Mouse (Mus musculus): ENCODE data around the gene Cog3. TPM values are rescaled to one million over a fixed set of nuclear protein-coding genes. Genes with fewer than 3 reads are reported as not detected.

The Cog3 gene
- total RNA-seq, 2 experiments from 2014 or later = 22.2 to 24.9 TPM

DNA sequence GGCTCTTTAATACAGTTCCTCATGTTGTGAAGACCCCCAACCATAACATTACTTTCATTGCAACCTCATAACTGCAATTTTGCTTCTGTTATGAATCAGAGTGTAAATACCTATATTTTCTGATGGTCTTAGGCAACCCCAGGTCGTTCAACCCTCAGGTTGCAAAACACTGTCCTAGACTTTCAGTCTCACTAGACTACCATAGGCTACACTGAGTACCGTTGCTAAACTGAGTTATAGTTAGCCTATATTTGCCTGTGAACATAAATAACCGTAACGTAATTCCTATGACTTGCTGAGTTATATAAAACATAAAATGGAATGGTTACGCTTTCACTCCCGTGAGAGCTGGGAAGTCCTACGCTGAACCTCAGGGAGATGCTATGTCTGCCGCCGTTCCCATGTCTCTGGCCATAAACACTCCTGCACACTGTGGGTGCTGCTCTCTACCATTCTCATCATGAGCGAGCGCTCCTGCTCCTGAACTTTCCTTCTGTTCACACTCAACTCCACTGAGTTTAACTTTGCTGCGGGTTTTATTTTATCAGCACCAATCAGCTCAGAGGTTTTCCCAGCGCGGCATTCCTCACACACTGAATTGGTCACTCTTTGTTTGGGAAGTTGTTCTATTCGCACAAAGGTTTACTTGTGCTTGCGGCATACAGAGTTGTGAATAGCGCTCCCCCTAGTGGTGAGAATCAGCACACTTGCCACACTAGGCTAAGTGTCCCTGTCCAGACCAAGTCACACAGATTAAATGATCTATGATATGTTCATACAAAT, 13.4 kb upstream of the Cog3 start:
- DNase-seq (ENCODE audit: low spot score in 2 of 2) = peak; percentile 72 to 78
- intact Hi-C loops (cut with DNase I) = no loop called here

DNA sequence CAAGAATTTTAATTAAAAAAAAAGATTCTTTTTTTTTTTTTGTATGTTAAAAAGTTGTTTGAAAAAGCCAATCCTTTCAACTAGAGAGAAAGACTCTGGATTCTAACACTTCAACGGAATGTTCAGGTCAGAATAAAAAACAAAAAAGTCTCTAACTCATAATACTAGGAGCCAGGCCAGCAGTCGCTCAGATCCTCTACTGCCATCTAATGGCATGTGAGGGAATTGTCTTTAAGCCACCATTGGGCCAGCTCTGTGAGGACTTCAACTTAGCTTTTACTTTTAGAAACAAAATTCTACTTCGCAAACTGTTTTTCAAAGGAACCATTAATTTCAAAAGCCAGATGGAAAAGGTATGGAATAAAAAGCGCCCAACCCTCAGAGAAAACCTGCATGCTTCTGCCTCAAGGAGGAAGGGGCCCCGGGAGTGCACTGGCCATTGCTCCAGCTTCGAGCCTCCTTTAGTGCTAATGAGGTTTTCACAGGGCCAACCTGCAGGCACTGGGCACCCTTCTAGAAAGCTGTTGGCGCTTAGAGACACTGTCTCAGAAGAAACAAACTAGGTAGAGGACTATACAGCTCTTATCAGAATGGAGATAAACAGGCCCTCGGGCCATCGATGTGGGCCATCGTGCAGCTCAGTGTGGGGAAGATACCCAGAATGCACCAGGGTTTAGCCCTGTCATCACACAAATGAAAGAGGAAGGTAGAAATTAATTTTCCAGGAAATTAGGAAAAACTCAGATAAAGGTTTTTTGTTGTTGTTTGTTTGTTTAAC, 6.9 kb upstream of the Cog3 start:
- intact Hi-C loops (cut with DNase I) = no loop called here

DNA sequence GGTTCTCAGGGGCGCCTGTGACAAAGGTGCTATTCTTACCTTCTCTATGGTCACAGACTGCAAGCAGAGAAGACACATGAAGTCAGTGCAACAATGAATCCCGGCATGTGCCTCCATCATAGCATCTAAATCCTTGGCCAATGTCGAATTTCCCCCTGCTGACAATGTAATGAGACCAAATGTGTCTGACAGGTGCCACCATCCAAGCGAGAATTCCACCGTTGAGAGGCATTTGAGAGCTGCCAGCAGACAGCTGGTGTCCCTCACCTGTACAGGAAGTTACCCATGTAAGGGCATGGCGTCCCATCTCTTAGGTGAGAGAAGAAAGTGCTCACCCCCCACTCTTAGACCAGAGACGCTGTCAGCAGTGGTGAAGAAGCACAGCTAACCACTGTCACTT, 4.1 kb upstream of the Cog3 start:
- intact Hi-C loops (cut with DNase I) = no loop called here
- no peak for DNase-seq (ENCODE audit: low spot score in 2 of 2)

More for the DNA sequence above, 6.9 kb upstream of the Cog3 start:
- DNase-seq (ENCODE audit: low spot score in 2 of 2) = peak in 1 of 2 experiments; percentile 66

DNA sequence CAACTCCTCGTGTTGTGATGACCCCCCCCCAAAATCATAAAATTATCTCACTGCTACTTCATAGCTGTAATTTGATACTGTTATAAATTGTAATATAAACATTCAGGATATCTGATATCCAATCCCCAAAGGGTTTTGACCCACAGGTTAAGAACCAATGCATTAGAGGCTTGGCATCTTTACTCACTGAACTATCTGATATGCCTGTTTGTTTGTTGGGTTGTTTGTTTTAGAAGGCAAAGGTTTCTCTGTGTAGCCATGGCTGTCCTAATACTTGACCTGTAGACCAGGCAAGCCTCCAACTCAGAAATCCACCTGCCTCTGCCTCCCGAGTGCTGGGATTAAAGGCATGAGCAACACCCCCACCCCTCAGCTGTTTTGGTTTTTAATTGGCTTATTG, 3.5 kb upstream of the Cog3 start:
- no peak for DNase-seq (ENCODE audit: low spot score in 2 of 2)
- intact Hi-C loops (cut with DNase I) = no loop called here

DNA sequence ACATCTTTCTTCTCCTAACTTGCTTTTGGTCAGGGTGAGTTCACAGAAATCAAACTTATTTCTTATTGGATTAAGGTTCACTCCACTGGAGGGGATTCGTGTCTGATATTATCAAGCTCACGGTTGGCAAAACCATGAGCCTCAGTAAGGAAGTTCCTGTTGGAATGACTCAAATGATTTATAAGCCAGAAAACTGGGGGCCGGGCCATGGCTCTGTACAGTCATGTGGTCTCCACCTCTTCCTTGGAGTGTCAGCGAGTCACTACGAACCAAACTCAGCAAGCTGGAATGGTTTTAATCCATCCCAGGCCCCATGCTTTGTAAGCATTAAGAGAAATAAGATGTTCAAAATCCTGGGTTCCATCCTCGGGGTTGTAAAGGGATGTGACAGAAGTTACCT, 2.7 kb upstream of the Cog3 start:
- intact Hi-C loops (cut with DNase I) = no loop called here
- no peak for DNase-seq (ENCODE audit: low spot score in 2 of 2)

DNA sequence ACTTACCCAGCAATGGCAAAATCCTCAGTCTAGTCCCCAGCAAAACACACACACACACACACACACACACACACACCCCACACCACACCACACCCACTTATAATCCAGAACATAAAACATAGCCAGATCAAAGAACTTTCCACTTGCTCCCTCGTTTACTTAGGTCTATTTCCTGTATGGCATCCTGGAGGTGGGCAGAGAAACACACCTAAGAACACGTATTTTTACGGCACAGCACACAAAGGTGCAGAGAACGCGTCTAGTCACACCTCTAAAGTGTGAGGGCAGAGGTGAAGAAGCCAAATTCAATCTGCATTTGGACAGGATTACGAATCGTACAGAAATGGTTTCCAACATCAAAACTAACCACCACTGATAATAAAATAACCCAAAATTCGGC, 1.1 kb downstream of the Cog3 start:
- intact Hi-C loops (cut with DNase I) = no loop called here
- no peak for DNase-seq (ENCODE audit: low spot score in 2 of 2)

DNA sequence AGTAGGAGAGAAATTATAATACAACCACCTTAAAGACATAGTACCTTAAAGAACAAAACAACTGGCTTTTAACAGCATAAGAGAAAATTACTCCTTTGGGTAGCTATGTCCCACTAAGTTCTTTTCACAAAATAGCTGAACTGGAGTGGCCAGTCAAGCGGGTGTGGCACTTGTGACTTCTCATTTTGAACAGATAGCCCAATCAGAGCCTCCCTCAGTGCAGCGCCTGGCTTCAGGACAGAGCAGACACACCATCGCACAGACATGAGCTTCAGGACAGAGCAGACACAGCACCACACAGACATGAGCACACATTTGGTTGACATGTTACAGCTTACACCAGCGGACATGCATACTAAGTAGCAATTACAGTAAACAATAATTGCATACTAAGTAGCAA, 3.3 kb downstream of the Cog3 start:
- intact Hi-C loops (cut with DNase I) = no loop called here
- no peak for DNase-seq (ENCODE audit: low spot score in 2 of 2)

DNA sequence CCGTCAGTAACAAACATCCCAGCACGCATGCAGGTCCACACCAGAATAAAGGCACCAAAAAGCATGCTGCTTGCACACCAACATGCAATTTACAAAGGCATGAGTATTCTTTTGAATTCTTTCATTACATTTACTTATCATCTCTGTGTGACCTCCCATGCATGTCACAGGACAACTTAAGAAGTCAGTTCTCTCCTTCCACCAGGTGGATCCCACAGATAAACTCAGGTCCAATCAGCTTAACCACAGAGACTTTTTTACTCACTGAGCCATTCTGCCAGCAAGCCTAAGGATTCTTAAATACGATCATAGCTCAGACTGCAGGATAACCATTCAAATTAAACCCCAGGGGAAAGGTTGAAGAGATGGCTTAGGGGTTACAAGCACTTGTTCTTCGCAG, 5.2 kb downstream of the Cog3 start:
- intact Hi-C loops (cut with DNase I) = no loop called here
- DNase-seq (ENCODE audit: low spot score in 2 of 2) = no peak

DNA sequence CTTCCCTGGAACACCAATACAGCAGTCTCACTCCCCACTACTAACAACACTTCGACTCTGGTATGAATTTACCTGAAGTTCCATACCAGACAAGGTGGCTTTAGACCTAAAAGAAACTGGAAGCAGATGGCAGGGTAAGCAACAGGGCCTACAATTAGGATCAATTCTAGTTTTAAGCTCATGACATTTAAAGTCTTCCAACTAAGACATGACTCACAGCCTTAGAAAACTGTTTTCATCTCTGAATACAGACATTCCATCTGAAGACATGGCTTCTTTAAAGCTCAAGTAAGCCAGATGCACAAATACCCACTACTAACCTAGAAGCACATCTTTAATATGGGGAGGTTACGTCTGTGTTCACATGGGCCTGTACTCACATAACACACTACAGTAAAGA, 6.4 kb downstream of the Cog3 start:
- DNase-seq (ENCODE audit: low spot score in 2 of 2) = peak in 1 of 2 experiments; percentile 42
- intact Hi-C loops (cut with DNase I) = no loop called here

DNA sequence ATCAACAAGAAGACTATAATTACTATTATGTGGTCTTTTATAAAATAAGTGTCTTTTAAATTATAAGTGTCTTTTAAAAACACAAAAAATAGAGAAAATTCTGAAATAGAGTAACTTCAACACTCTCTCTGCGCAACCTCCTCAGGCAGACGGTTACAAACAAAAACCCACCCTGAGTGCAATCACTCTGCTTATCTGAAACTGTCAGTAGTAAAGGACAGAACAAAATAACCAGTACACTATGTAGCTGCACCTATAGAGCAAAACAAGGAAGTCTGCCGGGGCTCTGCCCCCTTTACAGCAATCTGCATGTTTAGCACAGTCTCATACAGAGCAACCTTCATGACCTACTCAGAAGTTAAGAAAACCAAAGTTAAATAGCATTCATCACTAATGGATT, 12.4 kb downstream of the Cog3 start:
- intact Hi-C loops (cut with DNase I) = no loop called here
- DNase-seq (ENCODE audit: low spot score in 2 of 2) = no peak

DNA sequence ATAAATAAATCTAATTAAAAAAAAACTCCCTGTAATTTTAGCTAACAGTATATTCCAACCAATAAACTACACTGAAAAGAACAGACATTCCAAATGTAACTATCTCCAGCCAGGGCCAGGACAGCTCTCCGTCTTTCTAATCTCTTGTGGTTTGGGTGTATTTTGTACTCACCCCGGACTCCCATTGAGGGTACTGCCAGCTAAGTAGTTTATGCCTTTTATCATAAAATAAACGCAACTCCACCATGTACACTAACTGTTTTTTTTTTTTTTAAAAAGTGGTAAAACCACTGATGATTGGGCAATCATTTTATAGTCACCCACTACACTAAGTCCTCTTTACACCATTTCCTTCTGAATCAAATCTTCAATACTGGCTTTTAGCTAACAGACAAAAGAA, 18.7 kb downstream of the Cog3 start:
- intact Hi-C loops (cut with DNase I) = no loop called here

DNA sequence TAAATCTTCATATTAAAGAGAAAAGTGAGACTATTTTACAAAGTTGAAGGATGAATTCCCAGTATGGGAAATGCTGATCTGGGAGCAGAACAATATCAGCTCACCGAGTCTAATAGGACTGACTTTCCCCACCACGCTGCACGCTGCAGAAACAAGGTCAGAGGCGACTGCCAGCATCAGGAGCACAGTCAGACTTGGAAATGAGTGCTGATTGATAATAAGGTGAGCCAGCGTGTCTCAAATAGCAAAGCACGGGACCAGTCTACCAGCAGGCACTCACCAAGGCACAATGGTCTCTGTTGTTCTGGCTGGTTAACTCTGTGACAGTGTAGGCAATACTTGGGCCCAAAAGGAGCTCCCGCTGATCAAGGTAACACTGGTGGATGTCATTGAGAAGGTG, 21.7 kb downstream of the Cog3 start:
- intact Hi-C loops (cut with DNase I) = no loop called here
- DNase-seq (ENCODE audit: low spot score in 2 of 2) = no peak

More for the DNA sequence above, 18.7 kb downstream of the Cog3 start:
- no peak for DNase-seq (ENCODE audit: low spot score in 2 of 2)

DNA sequence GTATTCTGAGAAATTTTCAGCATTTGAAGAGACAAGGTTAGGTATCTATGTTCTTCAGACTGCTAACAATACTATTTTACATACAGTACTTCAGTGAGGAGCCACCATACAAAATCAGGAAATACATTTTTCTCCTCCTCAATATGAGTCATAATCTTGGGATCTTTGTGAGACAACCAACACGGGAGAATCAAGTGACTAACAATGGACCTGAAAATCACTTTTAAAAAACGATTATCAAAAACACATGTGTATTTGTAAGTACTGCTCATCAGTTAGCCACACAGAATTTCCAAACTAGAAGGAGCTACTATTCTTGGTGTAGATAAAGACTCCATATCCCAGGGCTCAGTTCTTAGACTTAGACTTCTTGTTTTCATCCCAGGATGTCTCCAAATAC, 23.0 kb downstream of the Cog3 start:
- DNase-seq (ENCODE audit: low spot score in 2 of 2) = no peak
- intact Hi-C loops (cut with DNase I) = no loop called here

DNA sequence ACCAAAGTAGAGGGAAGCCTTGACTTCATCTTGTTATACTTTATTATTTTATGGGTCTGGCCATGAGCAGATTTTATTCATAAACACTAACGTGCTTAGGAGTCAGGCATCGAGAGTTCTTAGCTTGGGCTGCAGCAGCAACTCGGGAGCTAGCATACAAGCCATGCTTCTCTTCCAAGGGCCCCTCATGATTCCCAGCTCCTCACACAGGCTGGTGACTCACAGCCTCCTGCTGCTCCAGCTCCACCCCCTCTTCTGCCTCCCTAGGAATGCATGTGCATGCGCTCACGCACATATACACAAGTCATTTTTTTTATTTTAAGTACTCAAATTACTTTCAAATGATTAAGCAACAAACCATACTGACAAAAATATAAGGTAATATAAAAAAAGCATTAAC, 26.2 kb downstream of the Cog3 start:
- intact Hi-C loops (cut with DNase I) = loop anchor here (10.0 kb wide), 1 partner anchor 383 kb away; no protein-coding TSS in a partner anchor

DNA sequence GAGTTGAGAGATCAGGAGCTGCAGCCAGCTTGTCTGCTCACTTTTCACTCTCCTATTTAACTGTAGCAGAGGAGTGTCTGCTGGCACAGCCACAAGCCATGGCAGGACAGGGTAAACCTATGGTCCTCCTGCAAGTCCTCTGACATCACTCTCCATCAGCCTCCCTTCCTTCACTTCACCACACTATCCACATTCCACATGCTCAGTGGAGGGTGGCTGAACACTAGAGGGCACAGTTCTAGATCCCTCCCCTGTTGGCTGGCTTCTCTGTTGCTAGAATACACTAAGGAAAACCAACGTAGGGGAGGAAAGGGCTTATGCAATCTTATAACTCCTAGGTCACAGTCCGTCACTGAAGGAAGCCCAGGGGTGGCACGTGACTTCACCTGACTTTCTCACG, 27.3 kb downstream of the Cog3 start:
- DNase-seq (ENCODE audit: low spot score in 2 of 2) = peak in 1 of 2 experiments; percentile 19
- intact Hi-C loops (cut with DNase I) = loop anchor here (10.0 kb wide), 1 partner anchor 382 kb away; no protein-coding TSS in a partner anchor

More for the DNA sequence above, 26.2 kb downstream of the Cog3 start:
- DNase-seq (ENCODE audit: low spot score in 2 of 2) = peak in 1 of 2 experiments; percentile 28

DNA sequence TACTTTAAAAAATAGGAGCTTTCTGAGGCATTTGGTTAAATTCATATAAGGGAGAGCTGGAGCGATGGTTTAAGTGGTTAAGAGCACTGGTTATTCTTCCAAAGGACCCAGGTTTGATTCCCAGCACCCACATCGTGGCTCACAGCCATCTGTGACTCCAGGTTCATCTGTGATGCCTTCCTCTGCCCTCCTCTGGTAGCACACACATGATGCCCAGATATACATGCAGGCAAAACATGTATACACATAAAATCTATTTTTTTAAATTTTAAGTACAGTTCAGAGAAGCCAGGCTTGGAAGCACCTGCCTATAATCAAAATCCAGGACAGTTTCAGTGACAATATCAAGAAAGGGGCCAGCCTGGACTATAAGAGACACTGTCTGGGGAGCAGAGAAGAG, 31.5 kb downstream of the Cog3 start:
- no peak for DNase-seq (ENCODE audit: low spot score in 2 of 2)
- intact Hi-C loops (cut with DNase I) = loop anchor here (5.0 to 10.0 kb wide), 3 partner anchors 81 to 526 kb away; partner anchors contain the start of gene Erich6b

DNA sequence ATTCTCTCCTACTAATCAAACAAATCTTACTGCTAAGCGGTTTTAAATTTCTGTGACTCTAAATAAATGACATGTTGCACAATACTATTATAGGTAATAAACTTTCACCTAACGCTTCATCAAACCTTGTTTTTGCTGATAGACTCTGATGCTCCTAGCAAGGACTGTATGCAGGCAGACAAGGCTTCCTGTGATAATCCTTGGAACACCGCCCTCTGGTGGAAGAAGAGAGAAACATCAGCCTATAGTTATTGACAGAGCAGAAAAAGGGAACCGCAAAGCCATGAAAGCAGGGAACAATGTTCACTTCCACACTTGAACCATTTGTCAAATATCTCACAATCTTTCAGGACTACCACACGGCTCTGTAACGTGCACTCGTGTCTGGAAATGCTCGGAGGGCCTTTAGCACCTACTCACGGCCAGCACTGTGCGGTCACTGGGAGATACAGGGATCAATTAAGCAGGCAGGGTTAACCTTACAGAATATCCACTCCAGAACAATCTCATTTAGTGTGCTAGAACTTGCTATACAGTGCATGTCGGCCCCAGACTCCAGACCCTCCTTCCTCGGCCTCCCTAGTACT, 32.2 kb downstream of the Cog3 start:
- peak; percentile 73 to 78 for DNase-seq (ENCODE audit: low spot score in 2 of 2)
- intact Hi-C loops (cut with DNase I) = loop anchor here (5.0 to 10.0 kb wide), 3 partner anchors 80 to 525 kb away; partner anchors contain the start of gene Erich6b

DNA sequence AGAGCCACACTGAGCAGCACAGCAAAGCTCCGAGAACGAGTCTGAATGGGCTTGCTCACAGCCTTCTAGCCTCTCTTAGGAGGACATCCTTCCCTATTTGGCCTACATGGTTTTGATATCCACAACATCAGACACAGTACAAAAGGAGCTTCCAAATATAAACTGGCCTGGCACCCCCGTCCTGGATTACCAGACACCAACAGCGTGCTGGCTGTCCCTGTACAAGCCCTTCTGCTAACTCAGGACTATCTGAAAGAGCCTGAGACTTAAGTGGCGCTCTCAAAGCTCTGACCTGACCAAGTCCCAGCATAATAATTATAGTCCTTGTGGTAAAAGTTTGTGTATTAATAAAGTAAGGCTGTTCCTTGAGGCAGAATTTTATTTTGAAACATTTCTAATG, 34.2 kb downstream of the Cog3 start:
- intact Hi-C loops (cut with DNase I) = loop anchor here (5.0 to 10.0 kb wide), 3 partner anchors 78 to 523 kb away; partner anchors contain the start of gene Erich6b
- no peak for DNase-seq (ENCODE audit: low spot score in 2 of 2)

DNA sequence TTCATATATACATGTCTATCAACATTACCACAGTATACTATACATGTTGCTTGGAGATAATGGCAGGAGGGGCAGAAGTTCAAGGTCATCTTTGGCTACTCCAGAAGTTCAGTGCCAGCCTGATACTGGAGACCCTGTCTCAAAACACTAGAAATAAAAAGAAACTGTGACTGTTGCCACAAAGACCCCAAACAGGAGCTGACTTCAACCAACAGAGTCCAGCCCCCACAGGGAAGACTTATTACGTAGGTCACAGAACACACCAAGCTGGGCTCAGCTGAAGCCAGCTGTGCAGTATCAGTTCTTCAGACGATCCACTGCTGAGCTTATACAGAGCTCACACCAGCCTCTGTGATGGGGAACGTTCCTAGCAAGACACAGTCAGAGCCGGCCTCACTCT, 37.9 kb downstream of the Cog3 start:
- intact Hi-C loops (cut with DNase I) = no loop called here
- DNase-seq (ENCODE audit: low spot score in 2 of 2) = no peak

DNA sequence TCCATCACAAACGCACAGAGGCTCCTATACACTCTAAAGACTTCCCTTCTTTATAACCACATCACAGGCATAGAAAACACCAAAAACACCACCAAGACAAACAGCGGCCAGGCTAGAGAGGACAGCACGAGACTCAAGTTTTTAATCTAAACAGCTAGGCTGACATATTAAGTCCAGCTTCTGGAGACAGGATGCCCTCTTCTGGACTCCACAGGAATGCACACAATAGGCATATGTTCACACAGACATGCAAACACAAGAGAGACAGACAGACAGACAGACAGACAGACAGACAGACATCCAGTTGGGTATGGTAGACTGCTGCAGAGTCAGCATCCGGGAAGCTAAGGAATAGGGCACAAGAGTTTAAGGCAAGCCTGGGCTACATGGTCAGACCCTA, 40.7 kb downstream of the Cog3 start:
- no peak for DNase-seq (ENCODE audit: low spot score in 2 of 2)
- intact Hi-C loops (cut with DNase I) = loop anchor here (5.0 kb wide), 1 partner anchor 256 kb away; the partner anchor contains the start of gene Siah3

All from left cerebral cortex, postnatal 25 days (tissue).